Mouse (Mus musculus) liver, postnatal 0 days (tissue): ENCODE results near the gene Nsrp1. TPM values are rescaled to one million over a fixed set of nuclear protein-coding genes. Genes with fewer than 3 reads are reported as not detected.

Experiments
- ATAC-seq: fragments of 200-750 bp; cut with Nextera tagmentation; 2 replicates; pipeline ENCODE4 v1.8.0; 2017; ENCODE audit warnings: mild to moderate bottlenecking, moderate library complexity
- DNase-seq: peaks from one replicate; pipeline ENCODE4 v3.0.0-alpha.2; 2016
- H3K27ac ChIP-seq: fragments of 300-500 bp; sonication (generic); 2 replicates; pipeline ENCODE4 v1.5.1; 2014; ENCODE audit warnings: antibody characterized with exemption, moderate library complexity, mild to moderate bottlenecking, low read depth
- H3K27me3 ChIP-seq: fragments of 300-500 bp; sonication (generic); 2 replicates; pipeline ENCODE4 v1.6.1; 2014; ENCODE audit warnings: low read length, control low read depth, mixed read lengths; ENCODE audit not compliant: insufficient read depth
- H3K36me3 ChIP-seq: fragments of 300-500 bp; sonication (generic); replicated peaks from 2 replicates; pipeline ENCODE4 v1.6.1; 2014; ENCODE audit warnings: mild to moderate bottlenecking, control low read depth, low read length, moderate library complexity, mixed read lengths; ENCODE audit not compliant: insufficient read depth
- H3K4me1 ChIP-seq: fragments of 300-500 bp; sonication (generic); 2 replicates; pipeline ENCODE4 v1.6.1; 2014; ENCODE audit warnings: antibody characterized with exemption, mild to moderate bottlenecking, control low read depth; ENCODE audit not compliant: insufficient read depth
- H3K4me2 ChIP-seq: fragments of 300-500 bp; sonication (generic); 2 replicates; pipeline ENCODE4 v1.6.1; 2014; ENCODE audit warnings: low read depth, mild to moderate bottlenecking, low read length, moderate library complexity, mixed read lengths
- H3K4me3 ChIP-seq: fragments of 300-500 bp; sonication (generic); 2 replicates; pipeline ENCODE4 v1.5.1; 2014; ENCODE audit warnings: low read depth, low read length
- H3K9ac ChIP-seq: fragments of 300-500 bp; sonication (generic); replicated peaks from 2 replicates; pipeline ENCODE4 v1.6.1; 2014; ENCODE audit warnings: mild to moderate bottlenecking, moderate library complexity
- H3K9me3 ChIP-seq: fragments of 300-500 bp; sonication (generic); 2 replicates; pipeline ENCODE4 v1.6.1; 2016; ENCODE audit warnings: mild to moderate bottlenecking, control low read depth, low read length, mixed read lengths
- CTCF ChIP-seq: sonication (generic); IDR thresholded peaks from 2 replicates; pipeline ENCODE4 v1.5.1; 2016; ENCODE audit warnings: antibody characterized with exemption, low read depth
- EP300 ChIP-seq: IDR thresholded peaks from 2 replicates; pipeline ENCODE4 v1.6.1; 2016; ENCODE audit warnings: antibody characterized with exemption, low read depth, mild to moderate bottlenecking
- WGBS: fragments of 180-500 bp; shearing (Covaris S2); extraction: QIAGEN DNeasy Blood & Tissue Kit; methylation state at CpG from one replicate; pipeline ENCODE4 v1.1.7; 2014; ENCODE audit not compliant: insufficient replicate concordance; 5-methylcytosine and 5-hydroxymethylcytosine counted together
- polyA plus RNA-seq: library from polyadenylated mRNA; unstranded; fragments of >200 nt; fragmentation: Nextera tagmentation; extraction: Ambion mirVana; gene quantifications from 2 replicates; pipeline ENCODE4 v1.2.1, GENCODE M21; 2015

The Nsrp1 gene
- polyA plus RNA-seq, 1 experiment from 2014 or later = 33.9 TPM

DNA sequence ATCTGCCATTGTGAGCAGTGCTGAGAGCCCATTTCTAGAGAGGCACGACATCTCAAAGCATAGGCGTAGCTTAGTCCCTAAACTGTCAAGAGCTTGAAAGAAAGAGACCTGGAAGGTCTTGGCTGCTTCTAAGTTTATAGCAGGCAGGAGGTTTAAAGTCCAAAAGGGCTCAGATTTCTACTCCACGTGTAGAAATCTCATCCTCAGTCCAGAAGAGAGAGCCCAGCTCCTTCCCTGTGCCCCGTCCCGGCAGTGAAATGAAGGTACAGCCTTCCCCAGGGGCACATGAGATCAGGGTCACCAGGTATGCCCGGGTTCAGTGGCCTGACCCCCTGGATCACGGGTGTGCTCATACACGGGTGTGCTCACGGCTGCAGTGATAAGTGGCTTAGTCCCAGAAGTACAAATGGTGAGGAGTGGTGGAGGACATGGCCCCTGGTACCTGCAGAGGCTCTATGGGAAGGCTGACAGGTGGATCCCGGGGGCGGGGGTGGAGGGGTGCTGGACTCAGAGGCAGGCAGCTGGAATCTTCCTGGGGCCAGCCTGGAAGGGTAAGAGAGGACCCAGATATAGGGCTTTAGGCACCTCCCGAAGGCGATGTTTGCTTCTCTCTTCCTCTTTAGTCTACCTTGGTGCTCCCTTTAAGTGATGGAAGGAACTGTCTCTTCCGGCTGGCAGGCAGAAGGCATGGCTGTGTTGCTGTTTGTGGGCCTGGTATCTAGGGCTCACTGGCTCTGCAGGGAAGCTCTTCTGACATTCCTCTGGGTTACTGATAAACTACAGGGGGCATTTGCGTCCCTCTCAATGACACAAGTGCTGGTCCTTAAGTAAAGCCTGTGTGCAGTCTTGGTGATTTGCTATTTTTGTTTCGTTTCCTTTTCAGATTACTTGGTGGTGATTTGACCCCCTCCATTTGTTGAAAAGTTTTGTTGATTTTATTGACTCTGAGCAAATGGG lies 68.9 kb downstream of the Nsrp1 start:
- no peak overlapping the region for H3K4me2 ChIP-seq
- ATAC-seq = no peak

DNA sequence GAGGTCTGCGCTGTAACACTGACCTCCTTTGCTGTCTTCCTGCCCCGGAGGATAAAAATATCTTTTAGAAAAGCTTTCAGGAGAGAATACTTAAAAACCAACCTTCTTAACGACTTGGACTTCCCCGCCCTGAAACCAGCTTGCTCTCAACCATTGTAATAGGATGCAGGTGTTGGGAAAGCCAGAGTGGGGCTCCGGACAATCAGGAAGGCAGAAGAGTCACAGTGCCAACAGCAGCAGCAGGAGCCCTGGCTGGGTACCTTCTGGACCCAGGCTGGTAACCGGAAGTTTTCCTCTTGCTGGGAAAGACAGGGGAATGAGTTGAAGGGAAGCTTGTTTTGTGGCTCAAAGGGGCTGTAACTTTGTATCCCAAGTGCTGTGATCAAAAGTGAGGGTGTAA lies 71.6 kb downstream of the Nsrp1 start:
- Histone ChIP-seq H3K9me3 (no peaks in the 10 kb centered on the region), H3K36me3 (no peaks in the 10 kb centered on the region), H3K4me2 (no peak overlapping the region), H3K9ac (no peak overlapping the region), H3K4me1 (peaks cover 13% of the 10 kb centered on the region), H3K27me3 (0 out of 2 replicates have a peak, but pooled peaks cover 4% of the 10 kb centered on the region), H3K4me3 (no peak overlapping the region), H3K27ac (no peak overlapping the region)
- 46% methylated on average over 6 of the region's 6 CpGs for WGBS
- TF ChIP-seq CTCF (no peak), EP300 (no peak)
- ATAC-seq (no peak), DNase-seq (no peak)

More for the DNA sequence above, 68.9 kb downstream of the Nsrp1 start:
- 59% methylated on average over 16 of the region's 16 CpGs for WGBS
- Histone ChIP-seq H3K4me3 (no peak overlapping the region), H3K9me3 (no peaks in the 10 kb centered on the region), H3K4me1 (peaks cover 13% of the 10 kb centered on the region), H3K9ac (no peak overlapping the region), H3K27ac (no peak overlapping the region), H3K36me3 (no peaks in the 10 kb centered on the region), H3K27me3 (0 out of 2 replicates have a peak, but pooled peaks cover 4% of the 10 kb centered on the region)
- DNase-seq = no peak
- no peak for TF ChIP-seq CTCF
- no peak for TF ChIP-seq EP300

DNA sequence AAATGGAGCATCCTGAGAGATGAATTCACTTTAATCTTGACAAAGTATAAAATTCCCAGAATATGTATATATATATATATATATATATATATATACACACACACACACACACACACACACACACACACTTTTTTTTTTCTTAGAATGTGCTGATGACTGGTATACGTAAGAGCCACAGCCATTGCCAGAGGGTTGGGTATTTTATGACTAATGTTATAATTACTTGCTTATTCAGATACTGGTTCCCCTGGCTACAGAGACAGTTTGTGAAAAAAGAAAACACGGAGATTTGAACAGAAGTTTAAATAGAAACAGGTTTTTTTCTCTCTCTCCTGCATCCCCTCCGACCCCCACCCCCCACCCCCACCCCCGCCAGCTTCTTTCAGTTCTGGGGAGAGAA lies 72.4 kb downstream of the Nsrp1 start:
- no peaks in the 10 kb centered on the region for H3K9me3 ChIP-seq
- 63% methylated on average over 4 of the region's 4 CpGs for WGBS
- no peaks in the 10 kb centered on the region for H3K36me3 ChIP-seq
- no peak overlapping the region for H3K27ac ChIP-seq
- 0 out of 2 replicates have a peak, but pooled peaks cover 4% of the 10 kb centered on the region for H3K27me3 ChIP-seq
- H3K4me3 ChIP-seq = no peak overlapping the region
- H3K4me2 ChIP-seq = no peak overlapping the region
- H3K9ac ChIP-seq = no peak overlapping the region
- ATAC-seq (no peak), DNase-seq (no peak)
- TF ChIP-seq CTCF (no peak), EP300 (no peak)
- peaks cover 7% of the 10 kb centered on the region for H3K4me1 ChIP-seq

GRCm38 (mm10) chr11:77002361-77002760 lies 75.9 kb downstream of the Nsrp1 start:
- no peak for DNase-seq

GRCm38 (mm10) chr11:77000741-77001140 lies 77.5 kb downstream of the Nsrp1 start:
- H3K36me3 ChIP-seq = no peaks in the 10 kb centered on the region
- H3K4me2 ChIP-seq = no peak overlapping the region
- H3K27me3 ChIP-seq = peaks cover 27% of the 10 kb centered on the region
- ATAC-seq = no peak
- no peak for DNase-seq
- no peak overlapping the region for H3K4me3 ChIP-seq
- no peak overlapping the region for H3K27ac ChIP-seq
- TF ChIP-seq EP300 (no peak), CTCF (no peak)
- peaks cover 5% of the 10 kb centered on the region for H3K4me1 ChIP-seq
- H3K9me3 ChIP-seq = no peaks in the 10 kb centered on the region
- no peak overlapping the region for H3K9ac ChIP-seq
- WGBS = 38% methylated on average over 5 of the region's 5 CpGs

More at GRCm38 (mm10) chr11:77002361-77002760, 75.9 kb downstream of the Nsrp1 start:
- no peak for ATAC-seq
- Histone ChIP-seq H3K9me3 (no peaks in the 10 kb centered on the region), H3K4me3 (no peak overlapping the region), H3K4me2 (no peak overlapping the region), H3K9ac (no peak overlapping the region), H3K27ac (no peak overlapping the region), H3K4me1 (peaks cover 4% of the 10 kb centered on the region), H3K36me3 (no peaks in the 10 kb centered on the region), H3K27me3 (peaks cover 24% of the 10 kb centered on the region)
- WGBS = 63% methylated on average over 1 of the region's 1 CpGs
- TF ChIP-seq CTCF = no peak
- TF ChIP-seq EP300 = no peak

- no peak overlapping the region for H3K27ac ChIP-seq
- TF ChIP-seq CTCF = no peak
- no peak for TF ChIP-seq EP300
- no peak overlapping the region for H3K9ac ChIP-seq
- H3K27me3 ChIP-seq = peaks cover 24% of the 10 kb centered on the region
- peak overlapping the region; percentile 63 for H3K4me2 ChIP-seq
- H3K9me3 ChIP-seq = no peaks in the 10 kb centered on the region
- H3K4me1 ChIP-seq = peaks cover 7% of the 10 kb centered on the region
- no peak for DNase-seq
- WGBS = 10% methylated on average over 24 of the region's 24 CpGs
- H3K36me3 ChIP-seq = no peaks in the 10 kb centered on the region
- H3K4me3 ChIP-seq = peak overlapping the region; percentile 32
- ATAC-seq = no peak
These were observed 79.5 kb downstream of the Nsrp1 start for GRCm38 (mm10) chr11:76998705-76999226.
